Mouse (Mus musculus) liver, embryonic 14.5 days (tissue): Measurements from ENCODE around the gene Unc80. TPM values are rescaled to one million over a fixed set of nuclear protein-coding genes. Genes with fewer than 3 reads are reported as not detected.

Source experiments
- ATAC-seq: fragments of 200-750 bp; cut with Nextera tagmentation; 2 replicates; pipeline ENCODE4 v1.8.0; 2017; ENCODE audit warnings: moderate number of reproducible peaks, mild to moderate bottlenecking, moderate library complexity; ENCODE audit not compliant: insufficient read depth
- DNase-seq, 3 experiments: peaks; one replicate each; pipeline ENCODE4 v3.0.0-alpha.2; 2012 to 2013; ENCODE audit warnings: low read depth in 3 of 3, low spot score in 3 of 3
- H3K27ac ChIP-seq: fragments of 300-500 bp; sonication (generic); 2 replicates; pipeline ENCODE4 v1.5.1; 2014; ENCODE audit warnings: moderate library complexity, mild to moderate bottlenecking, control low read depth, inconsistent platforms
- H3K27me3 ChIP-seq: fragments of 300-500 bp; sonication (generic); 2 replicates; pipeline ENCODE4 v1.6.1; 2014; ENCODE audit warnings: mild to moderate bottlenecking, low read length, moderate library complexity; ENCODE audit not compliant: control insufficient read depth, insufficient read depth
- H3K36me3 ChIP-seq: fragments of 300-500 bp; sonication (generic); replicated peaks from 2 replicates; pipeline ENCODE4 v1.6.1; 2014; ENCODE audit warnings: low read depth; ENCODE audit not compliant: control insufficient read depth, insufficient read depth
- H3K4me1 ChIP-seq, 2 experiments: fragments of 200-500 bp in 1 of 2; fragments of 300-500 bp in 1 of 2; sonication (generic) in 1 of 2; replicated peaks; 2 replicates each; pipeline ENCODE4 v1.6.1; 2012 to 2014; ENCODE audit warnings: antibody characterized with exemption in 1 of 2, inconsistent platforms in 1 of 2, low read length in 1 of 2; ENCODE audit not compliant: control insufficient read depth in 2 of 2, insufficient read depth in 2 of 2
- H3K4me2 ChIP-seq: fragments of 300-500 bp; sonication (generic); 2 replicates; pipeline ENCODE4 v1.6.1; 2014; ENCODE audit warnings: low read depth, mild to moderate bottlenecking, control low read depth, moderate library complexity
- H3K4me3 ChIP-seq, 2 experiments: fragments of 200-500 bp in 1 of 2; fragments of 300-500 bp in 1 of 2; sonication (generic) in 1 of 2; 2 replicates each; pipeline ENCODE4 v1.5.1; 2012 to 2014; ENCODE audit warnings: low read depth in 2 of 2, low read length in 2 of 2, mild to moderate bottlenecking in 2 of 2, control low read depth in 1 of 2, inconsistent platforms in 1 of 2, moderate library complexity in 1 of 2; ENCODE audit not compliant: insufficient read depth in 1 of 2
- H3K9ac ChIP-seq: fragments of 300-500 bp; sonication (generic); replicated peaks from 2 replicates; pipeline ENCODE4 v1.6.1; 2014; ENCODE audit warnings: mild to moderate bottlenecking, control low read depth, moderate library complexity
- H3K9me3 ChIP-seq: fragments of 300-500 bp; sonication (generic); 2 replicates; pipeline ENCODE4 v1.6.1; 2016; ENCODE audit warnings: low read length, mixed read lengths; ENCODE audit not compliant: control insufficient read depth
- CTCF ChIP-seq: IDR thresholded peaks from 2 replicates; pipeline ENCODE4 v1.5.1; 2016; ENCODE audit warnings: antibody characterized with exemption, low read depth, control low read depth
- EP300 ChIP-seq: IDR thresholded peaks from 2 replicates; pipeline ENCODE4 v1.6.1; 2016; ENCODE audit warnings: antibody characterized with exemption, low read depth
- WGBS: fragments of 180-500 bp; shearing (Covaris S2); extraction: QIAGEN DNeasy Blood & Tissue Kit; methylation state at CpG from one replicate; pipeline ENCODE4 v1.1.7; 2014; ENCODE audit not compliant: insufficient replicate concordance; 5-methylcytosine and 5-hydroxymethylcytosine counted together
- polyA plus RNA-seq, 2 experiments: library from polyadenylated mRNA; depleted of rRNA in 1 of 2; stranded (reverse) in 1 of 2; unstranded in 1 of 2; fragments of >200 nt; fragmentation: Nextera tagmentation in 1 of 2; extraction: Ambion mirVana in 1 of 2; gene quantifications; 2 replicates each; pipeline versions ENCODE4 v1.2.1 to v1.2.3; 2012 to 2014

Unc80 gene
- polyA plus RNA-seq, 2 experiments, result 0.01 TPM; not detected in 1

- Histone ChIP-seq H3K36me3 (no peaks in the 10 kb centered on the region), H3K9ac (no peak overlapping the region), H3K4me3 (no peak overlapping the region), H3K4me2 (no peak overlapping the region), H3K9me3 (no peaks in the 10 kb centered on the region), H3K27ac (no peak overlapping the region), H3K27me3 (no peaks in the 10 kb centered on the region), H3K4me1 (no peaks in the 10 kb centered on the region)
- WGBS, result 63% methylated on average over 7 of the region's 7 CpGs
- DNase-seq, result no peak
- no peak for TF ChIP-seq EP300
- no peak for TF ChIP-seq CTCF
- ATAC-seq, result no peak
These were observed 204.6 kb downstream of the Unc80 start for GRCm38 (mm10) chr1:66672812-66673211.

- Histone ChIP-seq H3K36me3 (no peaks in the 10 kb centered on the region), H3K9ac (no peak overlapping the region), H3K4me2 (no peak overlapping the region), H3K9me3 (no peaks in the 10 kb centered on the region), H3K4me3 (no peak overlapping the region), H3K27me3 (no peaks in the 10 kb centered on the region), H3K27ac (no peak overlapping the region), H3K4me1 (no peaks in the 10 kb centered on the region)
- 68% methylated on average over 14 of the region's 14 CpGs for WGBS
- no peak for TF ChIP-seq EP300
- no peak for TF ChIP-seq CTCF
- ATAC-seq (no peak), DNase-seq (no peak)
These were observed 209.8 kb downstream of the Unc80 start for GRCm38 (mm10) chr1:66677928-66678327.

GRCm38 (mm10) chr1:66678662-66679061 lies 210.5 kb downstream of the Unc80 start:
- TF ChIP-seq EP300, result no peak
- no peak for TF ChIP-seq CTCF
- 35% methylated on average over 2 of the region's 2 CpGs for WGBS
- ATAC-seq, result no peak
- H3K4me1 ChIP-seq, result no peaks in the 10 kb centered on the region
- H3K9ac ChIP-seq, result no peak overlapping the region
- no peak overlapping the region for H3K27ac ChIP-seq
- H3K9me3 ChIP-seq, result no peaks in the 10 kb centered on the region
- no peak for DNase-seq
- H3K36me3 ChIP-seq, result no peaks in the 10 kb centered on the region
- H3K4me2 ChIP-seq, result no peak overlapping the region
- no peak overlapping the region for H3K4me3 ChIP-seq
- no peaks in the 10 kb centered on the region for H3K27me3 ChIP-seq

- no peaks in the 10 kb centered on the region for H3K9me3 ChIP-seq
- no peak overlapping the region for H3K4me3 ChIP-seq
- H3K27me3 ChIP-seq, result no peaks in the 10 kb centered on the region
- no peak overlapping the region for H3K9ac ChIP-seq
- 57% methylated on average over 5 of the region's 5 CpGs for WGBS
- no peaks in the 10 kb centered on the region for H3K4me1 ChIP-seq
- H3K4me2 ChIP-seq, result no peak overlapping the region
- ATAC-seq (no peak), DNase-seq (no peak)
- no peak for TF ChIP-seq CTCF
- TF ChIP-seq EP300, result no peak
- no peaks in the 10 kb centered on the region for H3K36me3 ChIP-seq
- no peak overlapping the region for H3K27ac ChIP-seq
These were observed 214.8 kb downstream of the Unc80 start for GRCm38 (mm10) chr1:66682974-66683373.

DNA sequence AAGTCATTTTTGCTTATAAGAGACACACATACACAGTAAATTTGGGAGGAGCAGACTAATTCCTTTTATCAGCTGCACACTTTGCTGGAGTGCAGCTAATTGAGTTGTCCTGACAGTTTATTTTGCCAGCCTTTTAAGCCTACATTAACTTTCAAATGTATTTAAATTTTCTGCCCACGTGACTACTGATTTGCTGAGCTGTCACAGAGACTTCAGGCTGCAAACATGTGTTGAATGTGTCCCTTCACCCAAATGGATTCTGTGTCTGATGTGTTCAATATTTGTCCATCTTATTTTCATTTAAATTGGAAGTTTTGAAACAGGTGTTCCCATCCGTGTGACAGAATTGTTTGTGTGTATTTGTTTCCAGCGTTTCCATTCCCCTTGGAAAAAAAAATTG lies 223.6 kb downstream of the Unc80 start:
- WGBS, result 54% methylated on average over 3 of the region's 3 CpGs

DNA sequence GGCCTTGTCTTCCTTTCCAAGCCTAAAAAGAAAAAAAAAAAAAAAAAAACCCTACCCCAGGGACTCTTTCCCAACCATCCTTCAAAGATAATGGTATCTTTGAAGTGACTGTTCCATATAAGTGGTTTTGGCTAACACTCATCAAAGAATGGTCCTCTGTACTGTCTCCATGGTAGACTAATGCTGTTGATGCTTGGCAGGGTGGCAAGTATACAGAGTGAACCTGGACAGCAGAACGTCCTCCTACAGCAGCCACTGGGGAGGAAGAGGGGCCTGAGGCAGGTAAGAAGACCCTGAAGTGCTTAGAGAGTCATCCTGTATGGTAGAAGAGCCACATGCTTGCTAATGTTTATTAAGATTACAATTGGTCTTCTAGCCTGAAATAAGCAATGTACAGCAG lies 224.1 kb downstream of the Unc80 start:
- DNase-seq (no peak), ATAC-seq (no peak)
- Histone ChIP-seq H3K4me1 (no peaks in the 10 kb centered on the region), H3K36me3 (no peaks in the 10 kb centered on the region), H3K27ac (no peak overlapping the region), H3K9ac (no peak overlapping the region), H3K27me3 (no peaks in the 10 kb centered on the region), H3K4me3 (no peak overlapping the region), H3K4me2 (no peak overlapping the region), H3K9me3 (no peaks in the 10 kb centered on the region)
- 64% methylated on average over 1 of the region's 1 CpGs for WGBS
- TF ChIP-seq EP300 (no peak), CTCF (no peak)

More for the DNA sequence above, 223.6 kb downstream of the Unc80 start:
- no peak overlapping the region for H3K4me2 ChIP-seq
- no peaks in the 10 kb centered on the region for H3K9me3 ChIP-seq
- H3K27me3 ChIP-seq, result no peaks in the 10 kb centered on the region
- H3K4me3 ChIP-seq, result no peak overlapping the region
- no peaks in the 10 kb centered on the region for H3K4me1 ChIP-seq
- H3K9ac ChIP-seq, result no peak overlapping the region
- TF ChIP-seq EP300 (no peak), CTCF (no peak)
- DNase-seq (no peak), ATAC-seq (no peak)
- no peaks in the 10 kb centered on the region for H3K36me3 ChIP-seq
- H3K27ac ChIP-seq, result no peak overlapping the region
